Mouse (Mus musculus): ENCODE data around the gene Pde2a. TPM values are rescaled to one million over a fixed set of nuclear protein-coding genes. Genes with fewer than 3 reads are reported as not detected.

Pde2a gene
- polyA plus RNA-seq, 1 experiment from 2014 or later, result 31.4 TPM

DNA sequence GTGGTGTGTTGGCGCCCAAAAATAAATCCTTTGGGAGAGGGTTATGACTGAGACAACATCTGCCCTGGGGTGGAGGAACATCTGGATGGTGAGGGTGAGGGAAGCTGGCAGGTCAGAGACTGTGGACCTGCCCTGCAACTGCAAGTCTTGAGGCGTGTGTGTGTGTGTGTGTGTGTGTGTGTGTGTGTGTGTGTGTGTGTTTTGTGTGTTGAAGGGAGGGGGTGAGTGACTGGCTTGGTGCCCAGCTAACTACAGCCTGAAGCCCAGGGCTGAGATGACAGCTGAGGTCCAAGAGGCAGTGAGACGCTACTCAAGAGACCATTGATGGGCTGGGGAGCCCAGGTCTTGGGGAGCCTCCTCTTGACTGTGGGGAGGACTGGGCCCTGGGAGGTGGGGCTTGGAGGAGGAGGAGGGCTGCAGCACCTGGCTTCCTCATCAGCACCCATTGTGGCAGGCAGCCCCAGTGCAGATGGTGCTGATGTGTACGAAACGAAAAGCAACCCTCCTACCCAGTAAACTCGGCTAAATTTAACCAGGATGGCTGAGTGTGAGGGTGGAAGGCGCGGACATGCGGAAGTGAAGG is 61.1 kb downstream of the Pde2a start:
- H3K9ac ChIP-seq, result no peak overlapping the region
- WGBS, result 80% methylated on average over 9 of the region's 9 CpGs
- 0 out of 2 replicates have a peak, but pooled peaks have one; percentile 37 for ATAC-seq (replicated peaks)
- no peak overlapping the region for H3K4me3 ChIP-seq
- H3K9me3 ChIP-seq, result no peaks in the 10 kb centered on the region
- H3K27me3 ChIP-seq (replicated peaks), result no peaks in the 10 kb centered on the region
- no peak overlapping the region for H3K4me2 ChIP-seq
- no peaks in the 10 kb centered on the region for H3K4me1 ChIP-seq
- H3K36me3 ChIP-seq (replicated peaks), result no peaks in the 10 kb centered on the region
- H3K27ac ChIP-seq, result no peak overlapping the region

DNA sequence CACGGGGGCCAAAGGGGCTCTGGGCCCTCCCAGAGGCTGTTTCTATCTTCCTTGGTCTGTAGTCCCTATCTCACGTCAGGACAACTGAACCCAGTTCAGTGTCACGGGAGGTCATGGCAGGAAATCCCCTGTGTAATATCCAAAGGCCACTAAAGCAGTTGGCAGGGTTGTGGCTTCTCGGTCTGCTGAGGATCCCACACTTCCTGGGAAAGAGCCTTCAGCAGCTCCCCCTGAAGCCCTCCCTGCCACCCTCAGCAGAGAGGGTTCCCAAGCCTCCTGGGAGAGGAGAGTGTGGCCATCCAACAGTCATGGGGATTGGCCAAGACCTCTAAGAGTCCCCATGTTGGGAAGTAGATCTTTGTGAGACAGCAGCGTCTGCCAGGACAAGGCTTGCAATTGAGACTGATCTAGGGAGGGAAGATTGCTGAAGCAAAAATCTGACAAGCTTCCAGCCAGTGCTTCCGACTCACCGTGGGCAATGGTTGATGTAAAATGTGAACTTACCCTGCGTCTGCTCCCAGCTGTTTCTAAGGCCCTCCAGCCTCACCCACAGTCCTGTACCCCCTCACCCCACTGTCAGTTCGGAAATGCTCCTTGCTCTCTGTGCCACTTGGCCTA is 62.1 kb downstream of the Pde2a start:
- 75% methylated on average over 9 of the region's 9 CpGs for WGBS
- no peak overlapping the region for H3K27ac ChIP-seq

DNA sequence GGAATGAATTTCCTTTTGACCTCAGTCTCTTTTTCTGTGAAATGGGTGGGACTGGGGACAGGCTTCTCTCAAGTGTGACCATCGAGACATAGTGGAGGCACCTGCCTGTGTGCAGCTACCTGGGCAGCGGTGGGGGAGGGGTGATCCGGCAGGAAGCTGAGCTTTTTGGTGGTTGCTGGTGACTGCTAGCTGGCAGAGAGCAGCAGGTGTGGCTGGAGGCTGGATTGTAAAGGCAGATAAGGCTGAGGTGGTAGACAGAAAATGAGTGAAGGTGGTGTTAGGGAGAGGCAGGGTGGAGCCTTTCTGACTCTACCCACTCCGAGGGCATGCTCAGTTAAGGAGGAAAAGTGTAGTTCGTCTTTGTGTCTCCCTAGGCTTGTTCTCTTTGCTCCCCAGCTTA is 65.6 kb downstream of the Pde2a start:
- Histone ChIP-seq H3K4me2 (no peak overlapping the region), H3K27me3 (replicated peaks) (no peaks in the 10 kb centered on the region), H3K27ac (no peak overlapping the region), H3K4me3 (no peak overlapping the region), H3K9ac (no peak overlapping the region), H3K9me3 (no peaks in the 10 kb centered on the region), H3K36me3 (replicated peaks) (no peaks in the 10 kb centered on the region), H3K4me1 (no peaks in the 10 kb centered on the region)
- ATAC-seq (replicated peaks), result no peak
- 76% methylated on average over 5 of the region's 5 CpGs for WGBS

More for the DNA sequence above, 62.1 kb downstream of the Pde2a start:
- Histone ChIP-seq H3K4me2 (no peak overlapping the region), H3K4me3 (no peak overlapping the region), H3K9ac (no peak overlapping the region), H3K36me3 (replicated peaks) (no peaks in the 10 kb centered on the region), H3K27me3 (replicated peaks) (no peaks in the 10 kb centered on the region), H3K9me3 (no peaks in the 10 kb centered on the region), H3K4me1 (no peaks in the 10 kb centered on the region)
- ATAC-seq (replicated peaks), result no peak

DNA sequence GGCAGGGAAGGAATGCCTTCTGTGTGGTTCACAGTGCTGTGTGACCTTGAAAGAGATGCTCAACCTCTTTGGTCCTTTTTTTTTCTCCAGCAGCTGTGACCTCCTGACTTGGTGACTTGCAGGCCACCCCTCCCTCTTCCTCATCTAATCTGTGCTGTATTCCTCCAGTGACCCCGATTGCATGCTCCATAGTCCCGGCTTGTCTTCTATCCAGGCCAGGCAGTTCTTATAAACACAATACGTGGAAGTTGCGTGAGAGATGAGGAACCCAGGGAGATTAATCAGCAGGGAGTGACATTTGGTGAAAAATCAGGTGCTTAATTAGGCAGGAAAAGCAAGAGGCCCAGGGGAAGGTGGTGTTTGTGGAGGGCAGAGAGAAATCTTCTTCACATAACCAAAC is 69.5 kb downstream of the Pde2a start:
- Histone ChIP-seq H3K4me1 (no peaks in the 10 kb centered on the region), H3K9me3 (no peaks in the 10 kb centered on the region), H3K36me3 (replicated peaks) (no peaks in the 10 kb centered on the region), H3K9ac (no peak overlapping the region), H3K27ac (no peak overlapping the region), H3K4me2 (no peak overlapping the region), H3K27me3 (replicated peaks) (no peaks in the 10 kb centered on the region), H3K4me3 (no peak overlapping the region)
- no peak for ATAC-seq (replicated peaks)
- 50% methylated on average over 4 of the region's 4 CpGs for WGBS

GRCm38 (mm10) chr7:101498385-101498784 is 76.9 kb downstream of the Pde2a start:
- no peak for ATAC-seq (replicated peaks)
- no peak overlapping the region for H3K4me3 ChIP-seq
- no peaks in the 10 kb centered on the region for H3K36me3 ChIP-seq (replicated peaks)
- H3K27me3 ChIP-seq (replicated peaks), result peaks cover under 1% of the 10 kb centered on the region; the same call in 1 of the 2 replicates
- no peaks in the 10 kb centered on the region; the same call in 1 of the 2 replicates for H3K4me1 ChIP-seq
- H3K27ac ChIP-seq, result no peak overlapping the region
- no peaks in the 10 kb centered on the region for H3K9me3 ChIP-seq
- 83% methylated on average over 3 of the region's 3 CpGs for WGBS
- H3K4me2 ChIP-seq, result no peak overlapping the region
- H3K9ac ChIP-seq, result no peak overlapping the region

GRCm38 (mm10) chr7:101499251-101499650 is 77.8 kb downstream of the Pde2a start:
- no peak overlapping the region for H3K27ac ChIP-seq
- H3K4me1 ChIP-seq, result peaks cover under 1% of the 10 kb centered on the region; the same call in 1 of the 2 replicates
- no peaks in the 10 kb centered on the region for H3K9me3 ChIP-seq
- no peak overlapping the region for H3K4me2 ChIP-seq
- H3K4me3 ChIP-seq, result no peak overlapping the region
- no peaks in the 10 kb centered on the region for H3K36me3 ChIP-seq (replicated peaks)
- no peak overlapping the region for H3K9ac ChIP-seq
- WGBS, result 50% methylated on average over 10 of the region's 10 CpGs
- peaks cover 9% of the 10 kb centered on the region for H3K27me3 ChIP-seq (replicated peaks)
- no peak for ATAC-seq (replicated peaks)

DNA sequence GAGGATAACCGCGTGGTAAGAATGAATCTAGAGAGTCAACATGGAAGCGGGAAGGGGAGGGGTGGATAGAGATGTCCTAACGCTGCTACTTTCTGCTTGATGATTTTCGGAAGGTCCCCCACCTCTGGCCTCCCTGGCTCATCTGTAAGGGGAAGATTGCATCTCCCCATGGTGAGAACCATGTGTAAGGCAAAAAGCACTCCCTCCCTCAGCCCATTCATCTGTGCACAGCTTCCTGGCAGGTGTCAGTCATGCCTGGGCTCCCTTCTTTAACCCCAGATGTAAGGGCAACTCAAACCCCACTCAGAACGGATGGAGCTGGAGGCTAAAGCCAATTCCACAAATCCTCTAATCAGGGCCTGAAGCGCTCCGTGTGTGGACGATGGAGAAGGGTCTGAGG is 78.2 kb downstream of the Pde2a start:
- Histone ChIP-seq H3K9me3 (no peaks in the 10 kb centered on the region), H3K36me3 (replicated peaks) (no peaks in the 10 kb centered on the region), H3K27ac (no peak overlapping the region), H3K9ac (no peak overlapping the region), H3K4me3 (no peak overlapping the region), H3K27me3 (replicated peaks) (peaks cover 13% of the 10 kb centered on the region), H3K4me2 (no peak overlapping the region), H3K4me1 (peaks cover 5% of the 10 kb centered on the region; the same call in 1 of the 2 replicates)
- WGBS, result 71% methylated on average over 9 of the region's 9 CpGs
- ATAC-seq (replicated peaks), result no peak

- no peak for ATAC-seq (replicated peaks)
- WGBS, result 92% methylated on average over 6 of the region's 6 CpGs
- H3K4me1 ChIP-seq, result peaks cover 7% of the 10 kb centered on the region; the same call in 1 of the 2 replicates
- H3K9ac ChIP-seq, result no peak overlapping the region
- H3K4me3 ChIP-seq, result no peak overlapping the region
- peaks cover 19% of the 10 kb centered on the region for H3K27me3 ChIP-seq (replicated peaks)
- H3K27ac ChIP-seq, result no peak overlapping the region
- H3K4me2 ChIP-seq, result no peak overlapping the region
- no peaks in the 10 kb centered on the region for H3K9me3 ChIP-seq
- no peaks in the 10 kb centered on the region for H3K36me3 ChIP-seq (replicated peaks)
These were observed 79.7 kb downstream of the Pde2a start for GRCm38 (mm10) chr7:101501236-101501635.

DNA sequence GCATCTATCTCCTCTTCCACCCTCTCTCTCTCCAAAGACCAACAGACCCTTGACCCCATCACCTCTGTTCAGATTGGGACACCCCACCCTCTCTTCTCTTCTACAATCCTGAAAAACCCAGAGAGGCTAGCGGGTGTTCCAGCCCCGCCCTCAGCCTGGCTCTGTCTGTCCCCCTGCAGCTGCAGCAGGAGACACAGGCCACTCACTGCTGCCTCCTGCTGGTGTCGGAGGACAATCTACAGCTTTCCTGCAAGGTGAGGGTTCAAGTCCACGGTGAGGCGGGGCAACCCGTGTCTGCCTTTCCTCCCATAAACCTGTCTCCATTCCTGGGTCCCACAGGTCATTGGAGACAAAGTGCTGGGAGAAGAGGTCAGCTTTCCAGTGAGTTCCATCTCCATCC is 80.2 kb downstream of the Pde2a start:
- H3K9me3 ChIP-seq, result no peaks in the 10 kb centered on the region
- H3K4me1 ChIP-seq, result peaks cover 7% of the 10 kb centered on the region; the same call in 1 of the 2 replicates
- H3K9ac ChIP-seq, result no peak overlapping the region
- no peak for ATAC-seq (replicated peaks)
- 63% methylated on average over 6 of the region's 6 CpGs for WGBS
- H3K27ac ChIP-seq, result no peak overlapping the region
- no peaks in the 10 kb centered on the region for H3K36me3 ChIP-seq (replicated peaks)
- no peak overlapping the region for H3K4me2 ChIP-seq
- peaks cover 19% of the 10 kb centered on the region for H3K27me3 ChIP-seq (replicated peaks)
- no peak overlapping the region for H3K4me3 ChIP-seq

- no peak for ATAC-seq (replicated peaks)
- peaks cover 7% of the 10 kb centered on the region; the same call in 1 of the 2 replicates for H3K4me1 ChIP-seq
- H3K9ac ChIP-seq, result no peak overlapping the region
- no peak overlapping the region for H3K27ac ChIP-seq
- no peak overlapping the region for H3K4me2 ChIP-seq
- peaks cover 19% of the 10 kb centered on the region for H3K27me3 ChIP-seq (replicated peaks)
- H3K4me3 ChIP-seq, result no peak overlapping the region
- WGBS, result 31% methylated on average over 8 of the region's 8 CpGs
- H3K36me3 ChIP-seq (replicated peaks), result no peaks in the 10 kb centered on the region
- H3K9me3 ChIP-seq, result no peaks in the 10 kb centered on the region
These were observed 81.9 kb downstream of the Pde2a start for GRCm38 (mm10) chr7:101503351-101503750.

- no peak overlapping the region for H3K27ac ChIP-seq
- no peak for ATAC-seq (replicated peaks)
- no peak overlapping the region for H3K9ac ChIP-seq
- no peak overlapping the region for H3K4me2 ChIP-seq
- H3K36me3 ChIP-seq (replicated peaks), result no peaks in the 10 kb centered on the region
- H3K4me3 ChIP-seq, result no peak overlapping the region
- no peaks in the 10 kb centered on the region for H3K9me3 ChIP-seq
- H3K4me1 ChIP-seq, result peaks cover 7% of the 10 kb centered on the region; the same call in 1 of the 2 replicates
- WGBS, result 41% methylated on average over 7 of the region's 7 CpGs
- peaks cover 19% of the 10 kb centered on the region for H3K27me3 ChIP-seq (replicated peaks)
These were observed 82.3 kb downstream of the Pde2a start for GRCm38 (mm10) chr7:101503803-101504202.

DNA sequence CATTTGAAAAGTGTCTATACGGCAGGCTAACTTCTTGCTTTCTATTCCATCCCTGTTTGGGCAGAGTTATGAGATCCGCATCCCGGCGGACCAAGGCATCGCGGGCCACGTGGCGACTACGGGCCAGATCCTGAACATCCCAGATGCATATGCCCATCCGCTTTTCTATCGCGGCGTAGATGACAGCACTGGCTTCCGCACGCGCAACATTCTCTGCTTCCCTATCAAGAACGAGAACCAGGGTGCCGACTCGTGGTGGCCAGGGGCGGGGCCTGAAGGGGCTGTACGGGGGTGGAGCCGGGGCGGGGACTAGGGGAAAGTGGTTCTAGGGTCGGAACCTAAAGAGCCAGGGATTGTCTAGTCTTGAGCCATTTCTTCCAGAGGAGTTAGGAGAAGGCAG is 83.0 kb downstream of the Pde2a start:
- no peak; the same call in 1 of the 2 replicates for ATAC-seq (replicated peaks)
- Histone ChIP-seq H3K4me1 (peaks cover 7% of the 10 kb centered on the region; the same call in 1 of the 2 replicates), H3K27me3 (replicated peaks) (peaks cover 19% of the 10 kb centered on the region), H3K36me3 (replicated peaks) (no peaks in the 10 kb centered on the region), H3K9me3 (no peaks in the 10 kb centered on the region), H3K4me2 (peak overlapping the region; percentile 48), H3K4me3 (peak overlapping the region; percentile 29), H3K9ac (peak overlapping the region; percentile 4; the same call in 1 of the 2 replicates), H3K27ac (no peak overlapping the region)
- WGBS, result 6% methylated on average over 24 of the region's 24 CpGs

DNA sequence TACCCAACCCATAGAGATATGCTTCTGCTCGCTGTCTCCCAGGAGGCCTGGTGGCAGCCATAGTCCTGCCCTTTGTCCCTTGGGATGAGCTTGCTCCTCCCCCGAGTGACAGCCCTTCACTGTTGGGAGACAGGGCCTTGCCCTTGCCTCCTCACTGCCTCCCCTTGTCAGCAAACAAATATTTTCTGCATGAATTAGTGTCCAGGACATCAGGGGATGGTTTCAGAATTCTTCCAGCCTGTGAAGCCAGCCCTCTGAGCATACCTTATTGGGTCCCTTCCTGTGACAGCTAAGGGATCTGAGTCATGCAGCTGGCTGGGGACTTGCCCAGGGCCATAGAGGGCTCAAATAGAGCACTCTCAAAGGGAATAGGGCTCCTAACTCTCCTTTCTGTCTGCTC is 87.7 kb downstream of the Pde2a start:
- Histone ChIP-seq H3K27me3 (replicated peaks) (peaks cover 10% of the 10 kb centered on the region), H3K4me1 (peaks cover 12% of the 10 kb centered on the region; the same call in 1 of the 2 replicates), H3K4me3 (no peak overlapping the region), H3K36me3 (replicated peaks) (no peaks in the 10 kb centered on the region), H3K9me3 (no peaks in the 10 kb centered on the region), H3K9ac (no peak overlapping the region), H3K27ac (no peak overlapping the region), H3K4me2 (no peak overlapping the region)
- 47% methylated on average over 2 of the region's 2 CpGs for WGBS
- no peak for ATAC-seq (replicated peaks)
